Mouse (Mus musculus) hindbrain, embryonic 12.5 days (tissue): ENCODE data around the gene Fam196b. TPM values are rescaled to one million over a fixed set of nuclear protein-coding genes. Genes with fewer than 3 reads are reported as not detected.

Source experiments
- ATAC-seq: fragments of 200-750 bp; cut with Nextera tagmentation; 2 replicates; pipeline ENCODE4 v1.8.0; 2017; ENCODE audit warnings: moderate TSS enrichment; ENCODE audit not compliant: low FRiP score
- H3K27ac ChIP-seq: fragments of 300-500 bp; sonication (generic); 2 replicates; pipeline ENCODE4 v1.5.1; 2016; ENCODE audit warnings: mild to moderate bottlenecking
- H3K27me3 ChIP-seq: fragments of 300-500 bp; sonication (generic); 2 replicates; pipeline ENCODE4 v1.6.1; 2016; ENCODE audit warnings: mild to moderate bottlenecking
- H3K36me3 ChIP-seq: fragments of 300-500 bp; sonication (generic); 2 replicates; pipeline ENCODE4 v1.6.1; 2016; ENCODE audit warnings: mild to moderate bottlenecking
- H3K4me1 ChIP-seq: fragments of 300-500 bp; sonication (generic); 2 replicates; pipeline ENCODE4 v1.6.1; 2016
- H3K4me2 ChIP-seq: fragments of 300-500 bp; sonication (generic); replicated peaks from 2 replicates; pipeline ENCODE4 v1.6.1; 2016; ENCODE audit warnings: mild to moderate bottlenecking
- H3K4me3 ChIP-seq: fragments of 300-500 bp; sonication (generic); 2 replicates; pipeline ENCODE4 v1.5.1; 2016; ENCODE audit warnings: mild to moderate bottlenecking
- H3K9ac ChIP-seq: fragments of 300-500 bp; sonication (generic); 2 replicates; pipeline ENCODE4 v1.6.1; 2016; ENCODE audit warnings: mild to moderate bottlenecking, moderate library complexity
- H3K9me3 ChIP-seq: fragments of 300-500 bp; sonication (generic); replicated peaks from 2 replicates; pipeline ENCODE4 v1.6.1; 2016; ENCODE audit warnings: mild to moderate bottlenecking
- WGBS: fragments of 180-500 bp; shearing (Covaris S2); methylation state at CpG from one replicate; pipeline ENCODE4 v1.1.7; 2016; 5-methylcytosine and 5-hydroxymethylcytosine counted together
- polyA plus RNA-seq: library from polyadenylated mRNA; unstranded; fragments of >200 nt; fragmentation: Nextera tagmentation; extraction: Ambion mirVana; gene quantifications from 2 replicates; pipeline ENCODE4 v1.2.1, GENCODE M21; 2016

Fam196b gene
- polyA plus RNA-seq, 1 experiment from 2014 or later: 2.7 TPM

GRCm38 (mm10) chr11:34385001-34385688, 70.5 kb downstream of the Fam196b start:
- Histone ChIP-seq H3K9me3 (no peaks in the 10 kb centered on the region), H3K27ac (no peak overlapping the region), H3K36me3 (no peaks in the 10 kb centered on the region), H3K4me3 (no peak overlapping the region), H3K9ac (no peak overlapping the region), H3K4me2 (no peak overlapping the region), H3K27me3 (no peaks in the 10 kb centered on the region), H3K4me1 (peaks cover 4% of the 10 kb centered on the region; the same call in 1 of the 2 replicates)
- WGBS: 49% methylated on average over 1 of the region's 1 CpGs
- ATAC-seq: peak; percentile 89

DNA sequence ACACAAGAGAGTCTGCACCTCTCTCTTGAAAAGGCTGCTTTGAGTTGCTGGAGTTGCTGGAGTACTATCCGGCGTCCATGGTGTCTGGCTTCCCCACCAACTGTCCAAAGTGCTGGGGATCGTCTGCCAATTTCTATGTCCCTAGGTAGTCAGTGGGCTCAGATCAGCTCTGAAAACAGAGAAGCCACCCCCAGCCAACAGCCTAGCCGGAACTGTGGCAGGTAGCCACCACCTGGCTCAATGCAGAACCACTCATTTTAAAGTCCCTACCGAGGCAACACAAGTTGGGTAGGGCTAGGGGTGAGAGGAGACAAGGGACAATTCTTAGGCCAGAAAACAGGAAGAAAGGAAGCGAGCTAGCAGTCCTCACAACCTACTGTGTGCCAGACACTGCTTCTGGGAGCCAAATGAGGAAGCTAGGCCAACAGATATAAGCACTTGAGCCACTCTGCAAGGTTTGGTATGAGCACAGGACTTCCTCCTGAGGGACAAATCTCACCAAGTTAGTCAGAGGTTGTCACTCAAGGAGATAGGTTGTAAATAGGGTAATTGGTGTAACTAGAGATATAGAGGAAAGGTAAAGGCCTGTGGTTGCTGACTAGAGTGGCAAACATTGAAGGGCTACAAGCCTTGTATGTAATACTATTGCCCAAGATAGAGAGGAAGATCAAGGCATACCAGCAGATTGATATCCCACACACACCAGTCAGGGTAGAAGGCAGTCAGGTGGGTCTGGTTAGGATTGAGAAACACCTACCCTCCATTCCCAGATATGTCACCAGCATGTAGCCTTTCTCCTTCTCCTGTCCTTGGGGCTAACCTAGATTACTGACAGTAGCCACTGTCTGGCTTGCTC, 74.9 kb downstream of the Fam196b start:
- Histone ChIP-seq H3K9ac (no peak overlapping the region), H3K27ac (no peak overlapping the region), H3K4me2 (no peak overlapping the region), H3K4me1 (peaks cover 6% of the 10 kb centered on the region; the same call in 1 of the 2 replicates), H3K4me3 (no peak overlapping the region), H3K27me3 (no peaks in the 10 kb centered on the region), H3K36me3 (no peaks in the 10 kb centered on the region), H3K9me3 (no peaks in the 10 kb centered on the region)
- 90% methylated on average over 6 of the region's 6 CpGs for WGBS
- ATAC-seq: no peak

- no peaks in the 10 kb centered on the region for H3K36me3 ChIP-seq
- H3K9ac ChIP-seq: no peak overlapping the region
- H3K4me2 ChIP-seq: no peak overlapping the region
- no peak overlapping the region for H3K27ac ChIP-seq
- 0 out of 2 replicates have a peak, but pooled peaks cover 3% of the 10 kb centered on the region for H3K4me1 ChIP-seq
- no peak for ATAC-seq
- no peaks in the 10 kb centered on the region for H3K27me3 ChIP-seq
- 64% methylated on average over 4 of the region's 4 CpGs for WGBS
- no peaks in the 10 kb centered on the region for H3K9me3 ChIP-seq
- H3K4me3 ChIP-seq: no peak overlapping the region
These were observed 77.5 kb downstream of the Fam196b start for GRCm38 (mm10) chr11:34392105-34392504.

DNA sequence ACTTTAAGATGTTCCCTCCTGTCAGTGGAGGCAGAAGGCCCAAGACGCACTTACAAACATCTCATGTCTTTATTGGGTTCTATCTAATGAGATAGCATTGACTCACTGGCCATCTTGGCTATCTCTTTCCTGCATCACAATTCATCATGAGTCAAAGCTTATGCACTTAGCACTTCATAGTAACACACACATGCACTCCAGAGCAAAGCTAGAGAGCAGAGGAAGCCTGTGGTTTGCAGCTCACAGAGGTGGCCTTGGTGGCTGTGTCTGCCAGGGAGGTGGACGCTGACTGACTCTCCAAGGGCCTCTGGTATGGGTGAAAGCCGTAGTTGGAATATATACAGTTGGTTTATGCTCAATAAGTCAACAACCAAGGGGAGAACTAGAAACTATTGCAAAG, 81.2 kb downstream of the Fam196b start:
- Histone ChIP-seq H3K4me3 (no peak overlapping the region), H3K27ac (no peak overlapping the region), H3K9ac (no peak overlapping the region), H3K4me2 (no peak overlapping the region), H3K4me1 (no peaks in the 10 kb centered on the region), H3K9me3 (no peaks in the 10 kb centered on the region), H3K36me3 (no peaks in the 10 kb centered on the region), H3K27me3 (no peaks in the 10 kb centered on the region)
- WGBS: 88% methylated on average over 3 of the region's 3 CpGs
- ATAC-seq: no peak

DNA sequence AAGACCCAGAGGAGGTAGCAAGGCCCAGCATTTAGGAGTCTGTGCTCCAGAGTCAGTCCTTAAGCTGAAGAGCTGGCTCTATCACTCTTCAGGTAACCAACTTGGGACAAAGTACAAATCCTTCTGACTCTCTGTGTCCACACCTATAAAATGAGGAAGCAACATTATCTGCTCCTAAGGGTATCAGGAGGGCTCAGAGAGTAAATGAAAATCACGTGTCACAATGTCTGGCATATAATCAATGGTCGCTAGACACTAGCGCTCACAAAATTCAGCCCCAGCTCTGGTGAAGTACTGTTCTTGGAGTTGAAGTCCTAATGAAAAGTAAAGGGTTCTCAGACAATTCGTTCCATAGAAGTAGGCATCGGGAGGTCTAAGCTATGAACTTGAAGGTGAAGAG, 83.0 kb downstream of the Fam196b start:
- H3K27ac ChIP-seq: no peak overlapping the region
- H3K9ac ChIP-seq: no peak overlapping the region
- no peaks in the 10 kb centered on the region for H3K4me1 ChIP-seq
- H3K9me3 ChIP-seq: no peaks in the 10 kb centered on the region
- no peak for ATAC-seq
- H3K4me3 ChIP-seq: no peak overlapping the region
- H3K36me3 ChIP-seq: no peaks in the 10 kb centered on the region
- H3K27me3 ChIP-seq: no peaks in the 10 kb centered on the region
- no peak overlapping the region for H3K4me2 ChIP-seq
- WGBS: 89% methylated on average over 5 of the region's 5 CpGs

DNA sequence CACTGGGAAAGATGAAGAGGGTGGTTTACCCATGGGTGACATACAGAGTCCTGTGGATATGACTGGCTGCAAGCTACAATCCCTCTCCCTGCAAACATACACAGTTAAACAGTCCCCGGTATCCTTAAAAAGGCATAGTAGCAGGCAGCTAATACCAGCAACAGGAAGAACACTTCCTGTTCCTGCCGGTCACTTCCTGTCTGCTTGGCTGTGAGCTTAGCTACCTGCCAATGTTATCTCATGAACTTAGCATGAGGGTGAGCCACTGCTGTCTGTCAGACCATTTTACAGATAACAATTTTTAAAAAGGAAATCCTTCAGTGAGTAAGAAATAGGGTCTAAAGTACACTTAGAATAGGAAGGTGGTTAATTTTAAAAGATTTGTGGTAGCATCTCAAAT, 83.9 kb downstream of the Fam196b start:
- Histone ChIP-seq H3K9ac (no peak overlapping the region), H3K36me3 (no peaks in the 10 kb centered on the region), H3K27me3 (no peaks in the 10 kb centered on the region), H3K4me3 (no peak overlapping the region), H3K27ac (no peak overlapping the region), H3K4me2 (no peak overlapping the region), H3K4me1 (no peaks in the 10 kb centered on the region), H3K9me3 (no peaks in the 10 kb centered on the region)
- 78% methylated on average over 2 of the region's 2 CpGs for WGBS
- no peak for ATAC-seq

DNA sequence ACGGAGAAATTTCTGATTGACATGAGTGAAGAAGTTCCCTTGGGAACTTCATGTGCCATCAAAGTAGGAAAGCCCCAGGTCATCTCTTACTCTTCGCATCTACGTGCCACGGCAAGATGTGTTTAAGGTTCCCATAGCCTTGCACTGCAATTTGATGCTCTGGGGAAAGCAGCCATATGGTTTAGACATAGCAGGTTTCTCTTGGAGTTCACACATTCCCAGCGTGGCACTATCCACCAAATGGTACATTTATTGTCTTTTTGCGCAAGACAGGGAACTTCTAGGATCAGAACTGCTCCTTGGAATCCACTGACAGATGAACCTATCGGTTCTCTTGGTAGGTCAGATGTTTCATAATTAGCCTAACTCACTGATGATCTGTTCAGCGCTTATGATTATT, 86.7 kb downstream of the Fam196b start:
- WGBS: 88% methylated on average over 8 of the region's 8 CpGs
- ATAC-seq: no peak

DNA sequence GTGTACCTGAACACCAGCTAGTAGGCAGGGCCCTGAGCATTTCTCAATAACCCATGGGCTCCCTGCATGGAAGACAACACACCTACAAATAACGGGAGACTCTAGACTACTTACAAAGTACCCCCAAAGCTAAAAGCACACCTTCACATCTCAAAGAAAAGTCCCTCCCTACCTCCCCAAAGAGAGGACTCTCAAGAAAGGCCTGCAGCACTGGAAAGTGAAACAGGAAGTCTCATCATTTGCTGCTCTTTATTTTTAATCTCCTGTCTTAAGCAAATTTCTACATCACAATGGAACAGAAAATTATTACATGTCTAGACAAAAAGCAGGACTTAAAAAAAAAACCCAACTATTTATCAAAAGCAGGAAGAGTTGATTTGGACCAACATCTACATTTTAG, 90.7 kb downstream of the Fam196b start:
- no peak overlapping the region for H3K4me2 ChIP-seq
- no peak for ATAC-seq
- no peaks in the 10 kb centered on the region for H3K9me3 ChIP-seq
- H3K27me3 ChIP-seq: no peaks in the 10 kb centered on the region
- H3K36me3 ChIP-seq: no peaks in the 10 kb centered on the region
- no peak overlapping the region for H3K9ac ChIP-seq
- WGBS: 84% methylated on average over 1 of the region's 1 CpGs
- H3K27ac ChIP-seq: no peak overlapping the region
- H3K4me1 ChIP-seq: peaks cover 8% of the 10 kb centered on the region; the same call in 1 of the 2 replicates
- H3K4me3 ChIP-seq: no peak overlapping the region

More for the DNA sequence above, 86.7 kb downstream of the Fam196b start:
- Histone ChIP-seq H3K9ac (no peak overlapping the region), H3K9me3 (no peaks in the 10 kb centered on the region), H3K4me1 (peaks cover 5% of the 10 kb centered on the region; the same call in 1 of the 2 replicates), H3K36me3 (no peaks in the 10 kb centered on the region), H3K27me3 (no peaks in the 10 kb centered on the region), H3K27ac (no peak overlapping the region), H3K4me3 (no peak overlapping the region), H3K4me2 (no peak overlapping the region)

DNA sequence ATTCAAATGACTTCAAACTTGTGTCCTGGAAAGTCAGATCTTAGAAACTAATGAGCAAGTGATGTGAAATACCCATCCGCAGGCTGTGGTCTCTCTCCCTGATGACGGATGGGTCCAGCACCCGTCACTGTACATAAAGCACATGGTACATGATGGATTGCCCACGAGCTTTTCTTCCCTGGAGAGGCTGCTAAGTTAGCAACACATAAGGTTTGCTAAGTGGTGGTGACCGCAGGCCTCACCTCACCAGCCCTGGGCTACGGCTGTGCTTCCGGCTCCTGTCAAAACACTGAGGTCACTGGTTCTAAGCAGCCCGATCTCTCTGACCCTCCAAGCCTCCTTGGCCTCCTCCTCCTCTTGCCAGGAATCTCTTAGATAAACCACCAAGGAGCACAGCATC, 91.7 kb downstream of the Fam196b start:
- peaks cover 8% of the 10 kb centered on the region; the same call in 1 of the 2 replicates for H3K4me1 ChIP-seq
- no peaks in the 10 kb centered on the region for H3K36me3 ChIP-seq
- no peak overlapping the region for H3K9ac ChIP-seq
- no peaks in the 10 kb centered on the region for H3K9me3 ChIP-seq
- H3K4me3 ChIP-seq: no peak overlapping the region
- WGBS: 52% methylated on average over 8 of the region's 8 CpGs
- H3K27me3 ChIP-seq: no peaks in the 10 kb centered on the region
- H3K27ac ChIP-seq: no peak overlapping the region
- ATAC-seq: no peak
- H3K4me2 ChIP-seq: no peak overlapping the region

GRCm38 (mm10) chr11:34406850-34407249, 92.2 kb downstream of the Fam196b start:
- 60% methylated on average over 5 of the region's 5 CpGs for WGBS
- Histone ChIP-seq H3K9ac (no peak overlapping the region), H3K4me1 (peaks cover 8% of the 10 kb centered on the region; the same call in 1 of the 2 replicates), H3K36me3 (no peaks in the 10 kb centered on the region), H3K4me3 (no peak overlapping the region), H3K27me3 (no peaks in the 10 kb centered on the region), H3K9me3 (no peaks in the 10 kb centered on the region), H3K4me2 (no peak overlapping the region), H3K27ac (no peak overlapping the region)
- no peak for ATAC-seq

DNA sequence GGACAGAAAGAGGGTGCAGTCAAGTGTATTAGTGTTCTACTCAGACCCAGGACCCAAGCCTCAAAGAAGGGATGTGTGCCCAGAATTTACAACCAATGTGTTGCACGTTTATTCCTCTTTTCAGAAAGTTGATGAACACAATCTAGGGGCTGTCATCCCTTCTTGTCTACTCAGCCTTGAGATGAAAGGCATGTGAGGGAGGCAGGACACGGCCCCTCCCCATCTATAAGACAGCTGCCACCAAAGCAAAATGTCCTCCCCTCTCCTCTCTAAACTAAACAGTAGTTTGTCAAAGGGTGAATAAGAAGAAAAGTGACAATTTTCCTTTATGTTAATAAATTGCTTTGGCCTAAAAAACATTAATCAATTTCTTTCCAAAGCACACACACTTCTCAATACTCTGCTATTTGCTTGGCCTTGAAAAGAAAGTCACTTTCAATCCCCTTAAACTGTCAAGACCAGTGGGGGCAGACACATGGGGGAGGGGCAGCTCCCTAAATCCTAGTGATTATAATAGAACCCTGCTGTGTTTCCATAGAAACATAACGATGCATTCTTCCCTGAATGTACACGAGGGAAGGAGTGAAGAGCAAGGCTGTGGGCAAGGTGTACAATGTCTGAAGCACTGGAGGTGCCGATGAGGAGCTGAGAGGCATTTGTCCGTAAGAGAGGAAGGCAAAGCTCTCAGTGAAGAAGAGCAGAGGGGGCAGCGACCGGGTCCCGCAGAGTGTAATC, 101.4 kb downstream of the Fam196b start:
- ATAC-seq: peak; percentile 60; the same call in 1 of the 2 replicates
- H3K27me3 ChIP-seq: no peaks in the 10 kb centered on the region
- no peak overlapping the region for H3K4me2 ChIP-seq
- no peaks in the 10 kb centered on the region for H3K36me3 ChIP-seq
- H3K27ac ChIP-seq: no peak overlapping the region
- H3K9me3 ChIP-seq: no peaks in the 10 kb centered on the region
- H3K4me1 ChIP-seq: peaks cover 11% of the 10 kb centered on the region
- 41% methylated on average over 9 of the region's 9 CpGs for whole genome bisulfite sequencing
- H3K9ac ChIP-seq: no peak overlapping the region
- no peak overlapping the region for H3K4me3 ChIP-seq

DNA sequence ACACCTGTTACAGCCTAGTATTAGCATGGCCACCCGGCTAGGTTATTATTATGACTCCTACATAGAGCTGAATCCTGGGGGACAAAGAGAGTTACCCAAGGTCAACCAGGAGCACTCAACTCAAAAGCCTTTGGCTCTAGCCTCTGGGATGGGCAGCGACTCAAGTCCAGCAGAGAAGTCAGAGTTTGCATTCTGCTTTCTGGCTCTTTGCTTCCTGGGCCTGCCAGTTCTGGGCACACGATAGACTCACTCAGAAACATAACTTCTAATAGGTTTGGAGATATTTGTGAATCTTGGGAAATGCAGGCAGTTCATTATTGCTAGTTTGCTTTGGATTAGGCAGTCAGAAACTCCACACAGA, 102.0 kb downstream of the Fam196b start:
- Histone ChIP-seq H3K9me3 (no peaks in the 10 kb centered on the region), H3K9ac (no peak overlapping the region), H3K27me3 (no peaks in the 10 kb centered on the region), H3K36me3 (no peaks in the 10 kb centered on the region), H3K4me2 (no peak overlapping the region), H3K27ac (no peak overlapping the region), H3K4me1 (peaks cover 11% of the 10 kb centered on the region), H3K4me3 (no peak overlapping the region)
- WGBS: 65% methylated on average over 3 of the region's 3 CpGs
- ATAC-seq: 0 out of 2 replicates have a peak, but pooled peaks have one; percentile 3
